Comparison of ENCODE assay signal across 8 mouse cellular contexts in the genomic region with DNA sequence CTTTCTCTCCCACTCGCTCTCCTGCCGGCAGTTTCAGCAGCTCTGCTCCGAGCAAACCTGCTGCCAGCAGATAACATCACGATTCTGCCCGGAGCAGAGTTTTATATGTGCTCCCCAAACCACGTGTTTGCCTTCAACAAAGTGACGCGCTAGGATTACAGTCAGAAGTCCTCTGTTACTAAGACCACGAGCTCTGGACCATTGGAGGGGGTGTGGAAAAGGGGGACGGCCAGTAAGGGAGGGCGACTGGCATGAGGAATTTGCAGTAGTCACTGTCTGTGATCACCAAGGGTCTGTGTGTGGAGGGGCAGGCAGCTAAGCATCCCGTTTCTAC. TPM values are rescaled to one million over a fixed set of nuclear protein-coding genes. Genes with fewer than 3 reads are reported as not detected.
DNase-seq lines count a peak whose midpoint lies in the region; ATAC-seq and TF ChIP-seq lines count a peak whose summit lies in the region.

Gene Tgfb2 (minus strand): TSS at position 75 of the 334 bp plus-strand sequence.

- peak; percentile 54; the same call in 1 of the 2 replicates for TF ChIP-seq POLR2A in lung, adult 2 months (IDR thresholded peaks at IDR 0.05; ENCODE audit: borderline replicate concordance, extremely low read depth, low read depth, low read length)

- WGBS in lung, adult 2 months: 6% methylated on average over 12 of the region's 12 CpGs
- WGBS in macrophage (ENCODE audit: missing documents): 4% methylated on average over 12 of the region's 12 CpGs
- WGBS in stomach, embryonic 16.5 days: 4% methylated on average over 12 of the region's 12 CpGs

- H3K27ac ChIP-seq in macrophage: no peak within 1 kb of the TSS
- peak within 1 kb of the TSS; percentile 79 for H3K27ac ChIP-seq in stomach, embryonic 16.5 days (ENCODE audit: low read length)

- no peak for TF ChIP-seq CTCF in lung, adult 2 months (IDR thresholded peaks at IDR 0.05; ENCODE audit: insufficient read depth, low read length)

- ATAC-seq in common myeloid progenitor, adult 5-6 weeks (replicated peaks; ENCODE audit: low read depth, poor library complexity, severe bottlenecking): peak; percentile 34
- ATAC-seq in stomach, embryonic 16.5 days (ENCODE audit: insufficient read depth, low FRiP score): 0 out of 2 replicates have a peak, but pooled peaks have one; percentile 15

- peaks cover 4% of the 10 kb centered on the region; the same call in 1 of the 2 replicates for H3K4me1 ChIP-seq in lung, adult 2 months (ENCODE audit: control insufficient read depth, insufficient read depth, low read length)
- peaks cover 13% of the 10 kb centered on the region for H3K4me1 ChIP-seq in stomach, embryonic 16.5 days (ENCODE audit: control insufficient read depth, insufficient read depth, low read length)

- no peaks in the 10 kb centered on the region for H3K9me3 ChIP-seq in stomach, embryonic 16.5 days (replicated peaks; ENCODE audit: control insufficient read depth, low read length)

- H3K36me3 ChIP-seq in macrophage (ENCODE audit: inconsistent target): no peaks in the 10 kb centered on the region
- H3K36me3 ChIP-seq in stomach, embryonic 16.5 days (ENCODE audit: control insufficient read depth, insufficient read depth, low read length): no peaks in the 10 kb centered on the region

- peak; percentile 28 for DNase-seq in lung, adult 2 months
- DNase-seq in lung, postnatal 36 days: no peak
- DNase-seq in gastrocnemius, postnatal 25 days: peak; percentile 29
- DNase-seq in layer of hippocampus, postnatal 10 days (ENCODE audit: low spot score in 2 of 2): peak; percentile 36 to 39
- DNase-seq in T-cell, adult 2 months (ENCODE audit: low spot score): no peak

- peak within 1 kb of the TSS; percentile 61 for H3K4me3 ChIP-seq in lung, adult 2 months (replicated peaks; ENCODE audit: extremely low read depth, low read depth, low read length)
- peak within 1 kb of the TSS; percentile 1; the same call in 1 of the 2 replicates for H3K4me3 ChIP-seq in macrophage (ENCODE audit: inconsistent target)
- peak within 1 kb of the TSS; percentile 59 for H3K4me3 ChIP-seq in stomach, embryonic 16.5 days (replicated peaks; ENCODE audit: low read length)

- peak within 1 kb of the TSS; percentile 81 for H3K9ac ChIP-seq in stomach, embryonic 16.5 days (ENCODE audit: low read length)

- peak within 1 kb of the TSS; percentile 90 for H3K4me2 ChIP-seq in stomach, embryonic 16.5 days (ENCODE audit: low read depth, low read length)

- H3K27me3 ChIP-seq in stomach, embryonic 16.5 days (ENCODE audit: control insufficient read depth, insufficient read depth, low read length): no peaks in the 10 kb centered on the region

- H3K79me2 ChIP-seq in macrophage (ENCODE audit: inconsistent target): no peaks in the 10 kb centered on the region

RNA-seq across cellular contexts. Expression of gene Tgfb2, which starts in this region (rescaled TPM):
- polyA plus RNA-seq in lung, adult 2 months (2012; rRNA removed): 5.6 and 5.9 TPM in 2 replicates
- total RNA-seq in common myeloid progenitor, adult 5-6 weeks (2017): not detected in 2 replicates
- 10 to 100 TPM; 13.0 to 16.9 TPM for total RNA-seq in gastrocnemius, postnatal 25 days (2021)
- total RNA-seq in layer of hippocampus, postnatal 10 days (2021): 10 to 100 TPM; 33.6 to 37.4 TPM
- total RNA-seq in macrophage (2018; cell fraction: chromatin; rRNA removed): 1 to 10 TPM in 3 of 26 experiments, under 1 TPM in 14, not detected in 9; 0.13 to 3.0 (median 0.21) TPM
- under 1 TPM in 10 of 26 experiments, not detected in 16; under 0.01 to 0.44 (median 0.04) TPM for total RNA-seq in macrophage (2018; cell fraction: cytosol; rRNA removed)
- 1 to 10 TPM in 4 of 26 experiments, under 1 TPM in 13, not detected in 9; 0.13 to 2.5 (median 0.21) TPM for total RNA-seq in macrophage (2018; cell fraction: nucleus; rRNA removed)
- 0.04 to 0.20 TPM in 2 of 3 replicates, not detected in the other for polyA plus RNA-seq in macrophage (2018)
- polyA plus RNA-seq in stomach, embryonic 16.5 days (2015; fragmentation: Nextera tagmentation; extraction: Ambion mirVana): 24.3 and 24.5 TPM in 2 replicates

Comparison
In these comparisons a context has a peak if more than half of its experiments do, and no peak if none do; other contexts are left out.
1. RNA of gene Tgfb2 (total RNA-seq): 33.6 to 37.4 TPM in layer of hippocampus, postnatal 10 days and 13.0 to 16.9 TPM in gastrocnemius, postnatal 25 days; not detected in common myeloid progenitor, adult 5-6 weeks; every median in the first group is over 10 times any median in the second.
2. DNase-seq: peak in lung, adult 2 months (single experiment), gastrocnemius, postnatal 25 days (single experiment) and layer of hippocampus, postnatal 10 days (2 of 2); none in lung, postnatal 36 days (single experiment) and T-cell, adult 2 months (single experiment).
3. Peak in ATAC-seq in common myeloid progenitor, adult 5-6 weeks; RNA of the gene not detected or under 1 TPM.
4. H3K4me3 ChIP-seq: peak in every context shown above with its lines; median percentile 61 in lung, adult 2 months; 59 in stomach, embryonic 16.5 days; 1 in macrophage.